Mouse (Mus musculus) lung, postnatal 4 days (tissue): ENCODE data around the gene Ppp1r37.

Source experiments
- DNase-seq, 2 experiments: peaks; one replicate each; pipeline ENCODE4 v3.0.0; 2021

Ppp1r37 gene

GRCm38 (mm10) chr7:19498326-19498725, 64.5 kb downstream of the Ppp1r37 start:
- DNase-seq: no peak

DNA sequence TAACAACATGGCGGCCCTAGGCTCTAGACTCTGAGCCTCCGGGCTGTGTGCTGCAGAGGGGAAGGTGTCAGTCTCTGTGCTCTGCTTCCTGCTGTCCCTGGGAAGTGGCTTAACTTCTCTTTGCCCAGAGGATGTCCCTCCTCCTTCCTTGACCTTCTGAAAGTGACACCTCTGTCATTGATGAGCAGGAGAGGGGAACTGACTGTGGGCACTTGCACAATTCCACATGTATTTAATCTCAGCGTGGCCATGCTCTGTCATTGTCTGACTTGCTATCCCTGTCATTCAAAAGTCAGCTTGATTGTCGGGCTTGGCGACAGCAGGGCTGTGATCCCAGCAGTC, 66.7 kb downstream of the Ppp1r37 start:
- no peak for DNase-seq

DNA sequence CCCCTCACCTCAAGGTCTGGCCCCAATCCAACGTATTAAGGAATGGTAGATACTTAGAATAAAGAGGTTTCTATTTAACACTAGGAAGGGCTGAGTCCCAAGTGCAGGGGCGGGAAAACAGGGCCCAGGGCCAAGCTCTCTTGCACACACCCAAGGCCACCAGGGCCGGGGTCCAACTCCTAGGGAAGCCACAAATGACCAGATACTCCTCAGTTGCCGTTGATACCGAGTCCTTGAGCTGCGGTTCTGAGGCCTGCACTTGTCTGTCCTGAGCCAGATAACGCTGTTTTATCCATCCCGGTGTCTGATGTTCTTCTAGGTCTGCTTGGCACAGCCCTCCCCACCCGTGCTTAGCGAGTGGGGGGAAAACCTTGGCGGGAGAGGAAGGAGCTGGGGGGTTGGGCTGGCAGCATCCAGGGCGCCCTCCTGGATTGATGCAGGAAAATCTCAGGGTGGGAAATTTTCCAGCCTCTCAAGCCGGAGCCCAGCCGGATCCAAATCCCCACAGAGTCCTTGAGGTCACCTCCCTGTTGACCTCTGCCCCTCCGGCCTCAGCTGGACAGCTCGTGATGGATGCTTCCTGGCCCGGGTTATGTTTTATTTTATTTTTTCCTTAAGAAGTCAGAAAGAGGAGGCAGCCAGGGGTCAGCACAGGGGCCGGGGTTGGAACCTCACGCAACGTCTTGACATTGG, 67.2 kb downstream of the Ppp1r37 start:
- peak in 1 of 2 experiments; percentile 56 for DNase-seq

DNA sequence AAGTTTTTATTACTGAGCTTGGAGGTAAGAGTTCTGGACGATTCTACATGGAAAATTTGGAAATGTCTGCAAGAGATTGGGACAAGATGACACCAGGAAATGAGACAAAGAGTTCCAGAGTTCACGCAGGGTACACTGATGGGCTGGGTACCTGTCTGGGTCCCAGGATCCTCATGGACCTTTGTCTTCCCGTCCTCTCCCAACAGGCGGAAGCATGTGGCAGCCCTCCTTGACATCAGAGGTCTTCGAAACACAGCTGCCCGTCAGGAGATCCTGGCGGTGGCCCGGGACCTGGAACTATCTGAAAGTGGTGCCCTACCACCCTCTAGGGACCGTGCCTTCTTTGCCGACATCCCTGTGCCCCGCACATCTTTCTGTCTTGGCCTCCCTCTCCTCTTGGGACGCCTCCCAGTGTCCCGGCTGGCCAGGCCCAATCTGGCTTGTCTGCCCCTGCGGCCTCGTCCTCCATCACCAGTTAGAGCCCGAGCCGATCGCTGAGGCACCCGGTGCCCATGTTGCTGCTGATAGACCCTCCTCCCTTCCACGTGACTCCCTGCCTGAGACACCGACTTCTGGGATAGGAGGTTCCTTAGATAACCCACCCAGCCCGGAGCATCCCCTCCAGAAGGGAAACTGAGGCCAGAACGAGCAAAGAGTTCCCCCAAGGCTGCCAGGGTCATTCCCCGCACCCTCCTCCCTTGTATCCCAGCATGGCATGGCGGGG, 68.0 kb downstream of the Ppp1r37 start:
- DNase-seq: no peak

- DNase-seq: peak; percentile 80 to 89
These were observed 71.1 kb downstream of the Ppp1r37 start for GRCm38 (mm10) chr7:19491731-19492130.

GRCm38 (mm10) chr7:19489525-19489924, 73.4 kb downstream of the Ppp1r37 start:
- no peak for DNase-seq

DNA sequence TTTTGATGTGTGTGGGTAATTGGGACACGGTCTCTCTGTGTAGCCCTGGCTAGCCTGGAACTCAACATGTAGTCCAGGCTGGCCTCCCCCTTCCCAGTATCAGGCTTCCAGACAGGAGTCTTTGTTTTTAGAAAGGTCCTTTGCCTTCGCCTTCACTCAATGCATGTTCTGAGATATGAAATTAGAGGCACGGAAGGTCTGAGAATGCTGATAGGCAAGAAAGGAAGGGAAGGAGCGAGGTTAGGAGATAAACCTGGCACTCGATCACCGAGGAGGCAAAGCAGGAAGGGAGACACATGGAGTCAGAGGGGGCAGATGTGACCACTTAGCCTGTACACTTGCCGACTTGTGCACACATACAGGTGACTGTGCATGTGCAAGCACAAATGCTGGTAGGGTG, 76.3 kb downstream of the Ppp1r37 start:
- DNase-seq: no peak

DNA sequence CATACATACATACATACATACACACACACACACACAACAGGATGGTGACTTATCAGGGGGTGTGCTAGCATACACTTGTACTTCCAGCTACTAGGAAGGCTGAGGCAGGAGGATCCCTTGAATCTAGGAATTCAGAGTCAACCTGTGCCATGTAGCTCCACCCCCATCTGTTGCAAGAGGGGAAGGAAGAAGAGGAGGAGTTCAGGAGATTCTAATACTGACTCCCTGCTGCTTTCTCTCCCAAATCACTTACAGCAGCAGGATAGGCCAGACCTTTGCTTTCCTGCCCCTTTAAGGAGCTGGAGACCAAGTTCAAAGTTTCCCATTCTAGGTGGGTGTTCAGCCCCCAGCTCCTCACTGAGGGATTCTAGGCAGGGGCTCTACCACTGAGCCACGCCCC, 77.4 kb downstream of the Ppp1r37 start:
- no peak for DNase-seq

DNA sequence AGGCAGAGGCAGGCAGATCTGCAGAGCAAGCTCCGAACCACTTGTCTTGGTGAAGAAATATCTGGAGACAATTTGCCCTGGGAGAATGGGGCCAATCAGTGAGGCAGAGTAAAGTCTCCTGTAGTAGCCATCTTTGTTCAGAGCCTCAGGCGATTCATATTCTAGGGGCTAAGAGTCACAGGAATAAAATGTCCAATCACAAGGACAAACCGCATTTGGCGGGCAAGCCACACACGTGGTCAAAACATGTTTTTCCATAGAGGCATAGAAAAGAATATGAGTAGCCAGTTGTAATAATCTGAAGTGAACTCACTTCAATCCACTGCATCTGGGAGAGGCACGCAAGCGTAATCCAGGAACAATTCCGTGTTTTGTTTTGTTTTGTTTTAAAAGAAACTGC, 79.6 kb downstream of the Ppp1r37 start:
- no peak for DNase-seq
